Mouse (Mus musculus) small intestine, adult 10 weeks (tissue): Measurements from ENCODE around the gene Gucd1. TPM values are rescaled to one million over a fixed set of nuclear protein-coding genes. Genes with fewer than 3 reads are reported as not detected.

ENCODE experiments used
- polyA plus RNA-seq: library from polyadenylated mRNA; stranded (reverse); fragments of 350-450 nt; fragmentation: Illumina TruSeq; extraction: RNeasy Lipid Tissue Mini Kit (QIAGEN cat#74804); gene quantifications from one replicate; pipeline ENCODE4 v1.2.3, GENCODE M21; 2014; ENCODE audit warnings: low replicate concordance

Gene Gucd1
- polyA plus RNA-seq, result 17.9 TPM

GRCm38 (mm10) chr10:75517758-75518143 is at the start of gene Gucd1:
Gene Gucd1 (minus strand): TSS chr10:75517972.

GRCm38 (mm10) chr10:75561071-75561654 is 43.4 kb upstream of the Gucd1 start, which contains the start of gene Ggt1:
Gene Ggt1 (plus strand): TSS chr10:75561604.

DNA sequence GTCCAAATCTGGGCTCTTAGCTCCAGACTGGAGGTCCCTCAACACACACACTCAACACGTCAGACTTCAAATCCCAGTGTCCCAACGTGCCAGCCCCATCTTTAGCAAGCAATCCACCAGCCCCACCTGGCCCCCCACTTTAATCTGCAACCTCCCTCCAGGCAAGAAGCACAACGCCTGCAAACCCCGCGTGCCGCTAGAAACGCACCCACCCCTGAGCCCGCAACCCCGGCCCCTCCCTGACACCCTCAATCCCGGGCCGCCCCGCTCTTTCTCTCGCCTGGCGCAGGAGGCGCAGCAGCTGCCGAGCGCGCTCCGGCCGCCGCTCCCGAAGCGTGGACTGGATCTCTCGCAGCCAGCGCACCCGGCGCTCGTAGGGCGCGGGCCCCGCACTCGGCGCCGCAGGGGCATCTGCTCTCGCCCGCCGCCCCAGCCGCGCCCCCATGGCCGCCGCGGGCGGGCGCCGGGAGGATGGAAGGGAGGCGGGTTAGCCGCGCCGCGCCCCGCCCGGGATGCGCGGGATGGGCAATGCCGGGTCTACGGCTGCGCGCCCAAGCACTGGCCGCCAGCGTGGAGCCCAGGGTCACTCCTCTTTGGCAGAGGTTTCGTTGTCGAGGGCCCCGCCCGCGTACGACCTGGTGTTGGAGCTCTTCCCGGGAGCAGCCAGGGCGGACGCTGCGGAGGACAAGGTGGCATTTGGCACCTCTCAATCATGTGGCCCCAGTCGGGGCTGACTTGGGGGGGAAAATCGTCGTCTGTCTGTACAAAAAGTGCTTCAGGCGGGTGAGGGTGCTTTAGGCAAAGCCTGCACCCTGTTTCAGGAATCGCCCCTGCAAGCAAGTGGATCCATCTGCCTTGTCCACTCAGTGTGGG is 42.1 kb upstream of the Gucd1 start, which contains the start of gene Lrrc75b:
Lrrc75b (minus strand) TSS at position 655 of the 873 bp plus-strand sequence.

DNA sequence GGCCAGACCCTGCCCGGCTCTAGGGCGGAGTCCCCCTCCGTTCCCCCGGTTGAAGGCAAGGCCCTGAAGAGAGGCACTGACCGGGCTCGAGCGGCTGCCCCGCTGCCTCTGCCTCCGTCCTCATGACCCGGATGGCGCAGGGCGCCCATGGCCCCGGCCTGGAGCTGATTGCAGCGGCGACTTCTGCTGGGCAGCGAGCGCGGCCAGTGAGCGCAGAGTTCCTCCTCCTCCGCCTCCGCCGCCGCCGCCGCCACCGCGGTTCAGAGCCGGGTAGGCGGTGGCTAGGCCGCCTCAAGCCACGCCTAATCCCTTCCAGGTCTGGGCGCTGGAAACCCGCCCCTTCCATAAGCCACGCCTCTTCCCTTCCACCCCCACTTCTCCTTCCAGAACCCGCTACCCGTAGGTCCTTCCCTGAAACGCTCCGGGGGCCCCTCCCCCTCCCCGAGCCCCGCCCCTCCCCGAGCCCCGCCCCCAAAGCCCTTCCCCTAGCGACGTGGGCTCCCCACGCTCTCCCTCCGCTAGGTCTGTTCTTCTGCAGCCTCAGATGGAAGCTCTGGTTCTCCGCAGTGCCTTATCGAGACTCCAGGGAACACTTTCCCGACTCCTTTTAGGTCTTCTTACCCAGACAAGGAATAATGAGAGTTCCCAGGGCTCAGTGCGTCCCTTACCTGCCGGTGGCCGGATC is 557 bp downstream of the Gucd1 start, which contains the start of gene Snrpd3:
Snrpd3 (plus strand) TSS at position 479 of the 685 bp plus-strand sequence.

DNA sequence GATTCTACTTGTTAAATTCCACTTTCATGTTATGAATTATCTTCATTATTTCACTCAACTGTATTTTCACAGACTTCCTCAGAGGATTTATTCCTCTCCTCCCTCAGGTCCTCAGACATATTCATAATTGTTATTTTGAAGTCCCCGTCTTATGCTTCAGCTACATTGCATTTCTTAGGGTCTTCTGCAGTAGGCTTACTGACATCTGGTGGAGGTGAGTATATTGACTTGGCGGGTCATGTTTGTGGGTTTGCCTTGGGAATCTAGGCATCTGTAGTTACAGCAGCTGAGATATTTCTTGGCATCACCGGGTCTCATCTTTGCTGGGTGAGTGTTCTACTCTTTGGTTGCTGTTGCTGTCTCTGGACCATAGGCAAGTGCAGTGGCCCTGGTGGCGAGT is 116.8 kb downstream of the Gucd1 start, which contains the start of gene Upb1:
Upb1 (plus strand) TSS at position 158 of the 400 bp plus-strand sequence.

GRCm38 (mm10) chr10:75316872-75316907 is 201.1 kb downstream of the Gucd1 start, which contains the start of gene Adora2a:
Gene Adora2a (plus strand): TSS chr10:75316877.

Other genes with a start within 250 kb of the Gucd1 start
- gene Adora2a, start 201.1 kb downstream of the Gucd1 start, polyA plus RNA-seq, result not detected
- 8.9 TPM for gene Upb1, start 116.9 kb downstream of the Gucd1 start, polyA plus RNA-seq
- gene Snrpd3, start 421 bp downstream of the Gucd1 start, polyA plus RNA-seq, result 12.1 TPM
- gene Lrrc75b, start 42.4 kb upstream of the Gucd1 start, polyA plus RNA-seq, result 1.9 TPM
- gene Ggt1, start 43.6 kb upstream of the Gucd1 start, polyA plus RNA-seq, result 22.9 TPM
- 1.2 TPM for gene Ggt5, start 71.4 kb upstream of the Gucd1 start, polyA plus RNA-seq
- 3.5 TPM for gene Susd2, start 126.0 kb upstream of the Gucd1 start, polyA plus RNA-seq
- 2.5 TPM for gene Cabin1, start 246.4 kb upstream of the Gucd1 start, polyA plus RNA-seq